Mouse (Mus musculus) gastrocnemius, postnatal 4 days (tissue): ENCODE measurements around the gene Impdh1. TPM values are rescaled to one million over a fixed set of nuclear protein-coding genes. Genes with fewer than 3 reads are reported as not detected.
A peak's percentile ranks its signal among the peaks of the same experiment; 100 is the strongest.

Experiments
- DNase-seq, 2 experiments: peaks; one replicate each; pipeline ENCODE4 v3.0.0; 2021 to 2022; ENCODE audit warnings: low spot score in 2 of 2, mixed read lengths in 2 of 2
- total RNA-seq, 2 experiments: library from RNA; stranded (reverse); gene quantifications; 2 replicates each; pipeline ENCODE4 v1.2.3; 2021

Gene Impdh1
- total RNA-seq, 2 experiments from 2014 or later: 25.3 to 29.8 TPM

GRCm38 (mm10) chr6:29214776-29215175 lies 1.4 kb downstream of the Impdh1 start:
- no peak for DNase-seq

GRCm38 (mm10) chr6:29214245-29214644 lies 1.9 kb downstream of the Impdh1 start:
- DNase-seq: no peak

GRCm38 (mm10) chr6:29213436-29213835 lies 2.7 kb downstream of the Impdh1 start:
- DNase-seq: no peak

GRCm38 (mm10) chr6:29211806-29212492 lies 4.2 kb downstream of the Impdh1 start:
- DNase-seq: peak; percentile 56 to 77

GRCm38 (mm10) chr6:29211146-29211545 lies 5.0 kb downstream of the Impdh1 start:
- DNase-seq: no peak

- DNase-seq: no peak
These were observed 5.8 kb downstream of the Impdh1 start for GRCm38 (mm10) chr6:29210231-29210936.

GRCm38 (mm10) chr6:29208178-29208577 lies 8.0 kb downstream of the Impdh1 start:
- no peak for DNase-seq

GRCm38 (mm10) chr6:29207017-29207416 lies 9.1 kb downstream of the Impdh1 start:
- DNase-seq: no peak

GRCm38 (mm10) chr6:29206006-29206405 lies 10.2 kb downstream of the Impdh1 start:
- no peak for DNase-seq

- peak in 1 of 2 experiments; percentile 56 for DNase-seq
These were observed 11.1 kb downstream of the Impdh1 start for GRCm38 (mm10) chr6:29204932-29205614.

GRCm38 (mm10) chr6:29203861-29204585 lies 12.1 kb downstream of the Impdh1 start:
- DNase-seq: no peak

- no peak for DNase-seq
These were observed 13.1 kb downstream of the Impdh1 start for GRCm38 (mm10) chr6:29203096-29203495.

- no peak for DNase-seq
These were observed 14.2 kb downstream of the Impdh1 start for GRCm38 (mm10) chr6:29201988-29202387.

- no peak for DNase-seq
These were observed 14.8 kb downstream of the Impdh1 start for GRCm38 (mm10) chr6:29201341-29201740.

- DNase-seq: no peak
These were observed 15.7 kb downstream of the Impdh1 start for GRCm38 (mm10) chr6:29200496-29200895.

- no peak for DNase-seq
These were observed 16.8 kb downstream of the Impdh1 start for GRCm38 (mm10) chr6:29199223-29199855.

- peak; percentile 69 to 89 for DNase-seq
These were observed 17.6 kb downstream of the Impdh1 start for GRCm38 (mm10) chr6:29198309-29199222.

- DNase-seq: no peak
These were observed 20.1 kb downstream of the Impdh1 start for GRCm38 (mm10) chr6:29195846-29196698.

- no peak for DNase-seq
These were observed 21.0 kb downstream of the Impdh1 start for GRCm38 (mm10) chr6:29195146-29195545.
